Mouse (Mus musculus) limb, embryonic 11.5 days (tissue): ENCODE results near the gene Pepd. TPM values are rescaled to one million over a fixed set of nuclear protein-coding genes. Genes with fewer than 3 reads are reported as not detected.

Source experiments
- ATAC-seq: fragments of 200-750 bp; cut with Nextera tagmentation; 2 replicates; pipeline ENCODE4 v1.8.0; 2017; ENCODE audit warnings: low read depth; ENCODE audit not compliant: insufficient number of reproducible peaks, low FRiP score, low TSS enrichment
- DNase-seq: peaks from one replicate; pipeline ENCODE4 v3.0.0-alpha.2; 2015; ENCODE audit warnings: low spot score
- H3K27ac ChIP-seq: fragments of 300-500 bp; sonication (generic); replicated peaks from 2 replicates; pipeline ENCODE4 v1.5.1; 2014; ENCODE audit warnings: low read depth, mild to moderate bottlenecking, low read length
- H3K27me3 ChIP-seq: fragments of 300-500 bp; sonication (generic); 2 replicates; pipeline ENCODE4 v1.6.1; 2014; ENCODE audit warnings: mild to moderate bottlenecking, low read length, mixed read lengths; ENCODE audit not compliant: control insufficient read depth, insufficient read depth
- H3K36me3 ChIP-seq: fragments of 300-500 bp; sonication (generic); 2 replicates; pipeline ENCODE4 v1.6.1; 2014; ENCODE audit warnings: mild to moderate bottlenecking, low read length, moderate library complexity, mixed read lengths; ENCODE audit not compliant: control insufficient read depth, insufficient read depth
- H3K4me1 ChIP-seq: fragments of 300-500 bp; sonication (generic); 2 replicates; pipeline ENCODE4 v1.6.1; 2014; ENCODE audit warnings: low read length, mixed read lengths; ENCODE audit not compliant: control insufficient read depth, insufficient read depth
- H3K4me2 ChIP-seq: fragments of 300-500 bp; sonication (generic); 2 replicates; pipeline ENCODE4 v1.6.1; 2014; ENCODE audit warnings: low read depth, mild to moderate bottlenecking, moderate library complexity; ENCODE audit not compliant: severe bottlenecking
- H3K4me3 ChIP-seq: fragments of 300-500 bp; sonication (generic); 2 replicates; pipeline ENCODE4 v1.5.1; 2014; ENCODE audit warnings: low read depth, low read length
- H3K9ac ChIP-seq: fragments of 300-500 bp; sonication (generic); 2 replicates; pipeline ENCODE4 v1.6.1; 2014; ENCODE audit warnings: mild to moderate bottlenecking, low read length
- H3K9me3 ChIP-seq: fragments of 300-500 bp; sonication (generic); 2 replicates; pipeline ENCODE4 v1.6.1; 2016; ENCODE audit warnings: low read length; ENCODE audit not compliant: control insufficient read depth
- WGBS: fragments of 180-500 bp; shearing (Covaris S2); extraction: QIAGEN DNeasy Blood & Tissue Kit; methylation state at CpG from one replicate; pipeline ENCODE4 v1.1.7; 2014; 5-methylcytosine and 5-hydroxymethylcytosine counted together
- polyA plus RNA-seq: library from polyadenylated mRNA; unstranded; fragments of >200 nt; fragmentation: Nextera tagmentation; extraction: Ambion mirVana; gene quantifications from 2 replicates; pipeline ENCODE4 v1.2.1, GENCODE M21; 2014

The Pepd gene
- polyA plus RNA-seq, 1 experiment from 2014 or later: 68.6 TPM

GRCm38 (mm10) chr7:35013228-35013627 lies 101.0 kb downstream of the Pepd start:
- 68% methylated on average over 9 of the region's 9 CpGs for WGBS
- Histone ChIP-seq H3K4me1 (no peaks in the 10 kb centered on the region), H3K9me3 (no peaks in the 10 kb centered on the region), H3K4me2 (no peak overlapping the region), H3K4me3 (no peak overlapping the region), H3K36me3 (no peaks in the 10 kb centered on the region), H3K9ac (no peak overlapping the region), H3K27ac (no peak overlapping the region), H3K27me3 (no peaks in the 10 kb centered on the region)
- no peak for ATAC-seq
- DNase-seq: no peak

DNA sequence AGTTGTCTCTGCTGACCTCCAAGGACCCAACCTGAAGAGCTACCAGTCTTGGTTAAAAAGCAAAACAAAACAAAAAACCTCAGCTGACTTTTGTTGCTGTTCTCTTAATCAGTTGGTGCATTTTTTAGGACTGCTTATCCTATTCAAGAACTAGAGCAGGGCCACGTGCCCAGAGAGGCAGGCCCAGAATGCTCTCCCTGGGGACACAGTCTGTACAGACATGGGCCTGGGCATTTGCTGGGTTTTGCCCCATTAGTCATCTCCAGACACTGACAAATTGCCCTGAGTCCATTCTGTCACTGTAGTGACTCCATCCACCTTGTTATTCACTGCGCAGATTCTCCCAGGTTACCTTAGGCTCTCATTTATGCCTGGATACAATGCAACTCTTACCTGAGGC lies 103.1 kb downstream of the Pepd start:
- no peaks in the 10 kb centered on the region for H3K36me3 ChIP-seq
- H3K4me2 ChIP-seq: no peak overlapping the region
- no peak overlapping the region for H3K4me3 ChIP-seq
- H3K27ac ChIP-seq: no peak overlapping the region
- WGBS: 84% methylated on average over 2 of the region's 2 CpGs
- no peak for ATAC-seq
- no peak overlapping the region for H3K9ac ChIP-seq
- no peaks in the 10 kb centered on the region for H3K4me1 ChIP-seq
- H3K27me3 ChIP-seq: no peaks in the 10 kb centered on the region
- no peaks in the 10 kb centered on the region for H3K9me3 ChIP-seq
- DNase-seq: no peak

- no peaks in the 10 kb centered on the region for H3K4me1 ChIP-seq
- H3K4me2 ChIP-seq: no peak overlapping the region
- DNase-seq (no peak), ATAC-seq (no peak)
- H3K4me3 ChIP-seq: no peak overlapping the region
- H3K36me3 ChIP-seq: no peaks in the 10 kb centered on the region
- H3K9ac ChIP-seq: no peak overlapping the region
- H3K27ac ChIP-seq: no peak overlapping the region
- no peaks in the 10 kb centered on the region for H3K9me3 ChIP-seq
- WGBS: 90% methylated on average over 10 of the region's 10 CpGs
- H3K27me3 ChIP-seq: no peaks in the 10 kb centered on the region
Measured at GRCm38 (mm10) chr7:35021365-35021764, 109.2 kb downstream of the Pepd start.

DNA sequence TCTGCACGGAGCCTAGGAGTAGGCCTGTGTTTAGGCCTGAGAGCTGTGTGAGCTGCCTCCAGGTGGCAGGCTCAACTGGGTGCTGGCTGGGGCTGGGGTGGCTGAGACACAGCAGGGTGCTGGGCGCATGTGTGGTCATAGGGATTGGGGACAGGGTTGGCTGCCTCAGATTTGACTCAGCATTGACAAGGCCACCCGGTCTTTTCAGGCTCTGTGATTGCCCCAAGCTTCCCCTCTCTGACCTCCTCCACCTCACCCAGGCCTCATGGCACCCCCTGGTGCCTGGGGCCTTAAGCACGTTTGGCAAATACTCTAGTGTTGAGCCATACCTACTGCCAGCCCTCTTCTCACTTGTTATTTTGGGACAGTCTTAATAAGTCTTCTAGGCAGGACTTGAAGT lies 111.1 kb downstream of the Pepd start:
- WGBS: 83% methylated on average over 4 of the region's 4 CpGs
- Histone ChIP-seq H3K9ac (no peak overlapping the region), H3K4me2 (no peak overlapping the region), H3K4me3 (no peak overlapping the region), H3K36me3 (no peaks in the 10 kb centered on the region), H3K27me3 (no peaks in the 10 kb centered on the region), H3K27ac (no peak overlapping the region), H3K9me3 (no peaks in the 10 kb centered on the region), H3K4me1 (no peaks in the 10 kb centered on the region)
- no peak for ATAC-seq
- DNase-seq: no peak

DNA sequence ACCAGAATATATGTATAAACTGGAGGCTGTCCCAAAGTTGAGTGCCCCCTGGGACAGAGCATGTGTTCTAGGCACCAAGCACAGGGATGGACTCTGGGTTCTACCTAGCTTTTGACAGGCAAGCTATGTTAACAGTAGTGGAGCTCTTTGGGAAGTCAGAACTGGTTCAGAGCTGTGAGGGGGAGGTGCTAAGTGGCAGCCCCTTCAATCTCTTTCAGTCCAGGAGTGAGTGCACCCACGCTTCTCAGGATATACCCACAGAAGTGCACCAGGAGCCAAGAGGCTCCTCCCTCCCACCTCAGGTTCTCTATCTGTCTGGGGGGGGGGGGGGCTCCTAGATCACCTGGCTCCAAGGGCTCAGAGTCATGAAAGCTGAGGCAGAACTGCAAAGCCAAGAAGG lies 112.2 kb downstream of the Pepd start:
- Histone ChIP-seq H3K27ac (0 out of 2 replicates have a peak overlapping the region, but pooled peaks have one; percentile 8), H3K4me3 (no peak overlapping the region), H3K9ac (no peak overlapping the region), H3K36me3 (no peaks in the 10 kb centered on the region), H3K9me3 (no peaks in the 10 kb centered on the region), H3K27me3 (no peaks in the 10 kb centered on the region), H3K4me2 (no peak overlapping the region), H3K4me1 (no peaks in the 10 kb centered on the region)
- DNase-seq: no peak
- no peak for ATAC-seq
- WGBS: 81% methylated on average over 1 of the region's 1 CpGs

DNA sequence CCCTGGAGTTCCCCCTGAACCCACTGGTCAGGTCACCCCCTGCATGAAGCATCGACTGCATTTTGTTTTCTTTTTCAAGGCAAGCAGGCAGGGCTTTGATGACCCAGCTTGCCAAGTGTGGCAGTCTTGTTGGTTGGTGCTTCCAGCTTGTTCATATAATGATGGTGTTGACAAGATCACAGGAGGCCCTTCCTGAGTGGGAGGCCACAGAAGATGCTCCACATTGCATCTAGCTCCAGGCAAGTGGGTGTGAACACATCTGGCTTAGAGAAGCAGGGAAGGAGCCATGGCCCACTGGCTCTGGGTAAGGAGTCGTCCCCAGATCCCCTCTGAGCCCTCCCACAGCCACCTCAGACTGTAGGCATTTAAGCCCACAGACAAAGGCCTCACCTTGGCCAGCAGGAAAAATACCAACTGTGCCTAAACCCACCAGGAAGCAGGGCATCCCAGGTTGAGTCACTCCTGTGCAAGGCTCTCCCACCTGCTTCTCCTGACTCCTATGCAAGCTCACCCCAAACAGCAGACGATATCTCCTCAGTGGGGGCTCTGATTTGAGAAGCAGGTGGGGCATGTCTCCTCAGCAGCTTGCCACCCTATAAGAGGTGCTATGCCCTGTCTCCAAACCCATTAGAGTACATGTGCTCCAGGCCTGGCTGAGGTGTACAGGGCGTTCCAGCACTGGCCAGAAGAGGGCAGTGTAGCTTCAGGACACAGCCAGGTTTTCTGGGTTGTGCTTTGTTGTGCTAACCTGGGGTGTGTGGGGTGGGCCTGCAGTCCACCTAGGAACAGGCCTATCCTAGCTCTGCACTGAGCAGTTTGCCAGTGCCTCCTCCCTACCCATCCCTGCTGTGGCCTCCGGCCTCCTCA lies 113.5 kb downstream of the Pepd start:
- 47% methylated on average over 5 of the region's 5 CpGs for WGBS
- Histone ChIP-seq H3K9ac (no peak overlapping the region), H3K27me3 (no peaks in the 10 kb centered on the region), H3K4me2 (no peak overlapping the region), H3K4me3 (no peak overlapping the region), H3K36me3 (no peaks in the 10 kb centered on the region), H3K4me1 (no peaks in the 10 kb centered on the region), H3K9me3 (no peaks in the 10 kb centered on the region), H3K27ac (no peak overlapping the region)
- DNase-seq (peak; percentile 89), ATAC-seq (peak; percentile 61; the same call in 1 of the 2 replicates)

DNA sequence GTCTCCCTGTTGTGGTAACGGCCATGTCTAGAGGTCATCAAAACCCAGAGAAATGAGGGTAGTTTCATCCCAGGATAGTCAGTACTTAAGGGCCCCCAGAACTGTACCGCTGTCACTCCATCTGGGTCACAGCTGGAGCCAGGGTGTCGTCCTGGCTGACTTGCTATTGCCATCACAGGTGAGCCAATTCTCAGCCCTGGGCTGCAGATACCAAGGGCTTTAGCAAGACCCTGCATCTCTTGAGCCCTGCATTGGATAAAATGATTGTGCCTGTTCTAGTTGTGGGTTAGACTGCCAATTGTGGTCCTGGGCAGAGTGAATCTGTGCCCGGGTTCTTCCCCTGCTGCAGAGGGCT lies 114.1 kb downstream of the Pepd start:
- Histone ChIP-seq H3K27me3 (no peaks in the 10 kb centered on the region), H3K4me2 (no peak overlapping the region), H3K4me3 (no peak overlapping the region), H3K36me3 (no peaks in the 10 kb centered on the region), H3K9ac (no peak overlapping the region), H3K9me3 (no peaks in the 10 kb centered on the region), H3K27ac (no peak overlapping the region), H3K4me1 (no peaks in the 10 kb centered on the region)
- 87% methylated on average over 4 of the region's 4 CpGs for WGBS
- ATAC-seq (no peak; the same call in 1 of the 2 replicates), DNase-seq (no peak)

DNA sequence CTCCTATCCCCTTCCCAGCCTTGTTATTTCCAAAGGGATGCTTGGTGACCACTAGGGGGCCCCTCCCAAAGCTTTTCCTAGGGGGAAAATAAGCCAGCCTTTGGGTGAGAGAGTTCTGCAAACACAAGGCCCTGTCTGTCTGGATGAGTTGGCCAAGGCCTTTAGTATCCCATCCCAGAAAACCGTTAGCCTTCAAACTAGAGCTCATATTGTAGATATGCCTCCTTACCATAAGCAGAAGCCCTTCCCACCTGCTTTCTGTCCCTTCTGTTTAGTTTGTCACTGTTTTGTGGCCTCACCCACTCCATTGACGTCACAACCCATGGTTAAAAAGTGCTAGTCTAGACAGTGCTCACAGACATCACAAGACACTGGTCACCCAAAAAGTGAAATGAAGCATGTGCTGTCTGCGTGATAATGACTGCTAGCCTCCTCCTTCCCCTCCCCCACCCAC lies 114.7 kb downstream of the Pepd start:
- WGBS: 79% methylated on average over 3 of the region's 3 CpGs

More for the DNA sequence above, 114.7 kb downstream of the Pepd start:
- Histone ChIP-seq H3K9me3 (no peaks in the 10 kb centered on the region), H3K27ac (no peak overlapping the region), H3K36me3 (no peaks in the 10 kb centered on the region), H3K4me2 (no peak overlapping the region), H3K4me1 (no peaks in the 10 kb centered on the region), H3K27me3 (no peaks in the 10 kb centered on the region), H3K9ac (no peak overlapping the region), H3K4me3 (no peak overlapping the region)
- DNase-seq: peak; percentile 61
- no peak for ATAC-seq
